Mouse (Mus musculus) brain, embryonic 14.5 days (tissue): ENCODE measurements at regions not wholly inside any gene's neighbourhood (a gene's known extent, or its start where the extent isn't known, plus 50 kb on each side); places are given as distances from the start of the nearest gene placed in this dataset.

ENCODE experiments used
- CTCF ChIP-seq: fragments of 200-500 bp; IDR thresholded peaks from 2 replicates; pipeline ENCODE4 v1.5.1; 2012; ENCODE audit warnings: inconsistent platforms, mild to moderate bottlenecking, moderate library complexity, borderline replicate concordance; ENCODE audit not compliant: insufficient read depth, insufficient read length; ENCODE audit errors: extremely low read depth
- POLR2A ChIP-seq: fragments of 200-500 bp; IDR thresholded peaks from 2 replicates; pipeline ENCODE4 v1.6.1; 2012; ENCODE audit warnings: mild to moderate bottlenecking, inconsistent platforms, borderline replicate concordance; ENCODE audit not compliant: poor library complexity, insufficient read depth, insufficient read length, severe bottlenecking; ENCODE audit errors: extremely low read depth

- TF ChIP-seq CTCF: no peak
- no peak for TF ChIP-seq POLR2A
Measured at GRCm38 (mm10) chr10:10184386-10184785, 283.5 kb upstream of the Stxbp5 start.
